Mouse (Mus musculus): ENCODE measurements at regions not wholly inside any gene's neighbourhood (a gene's known extent, or its start where the extent isn't known, plus 50 kb on each side); places are given as distances from the start of the nearest gene placed in this dataset.

DNA sequence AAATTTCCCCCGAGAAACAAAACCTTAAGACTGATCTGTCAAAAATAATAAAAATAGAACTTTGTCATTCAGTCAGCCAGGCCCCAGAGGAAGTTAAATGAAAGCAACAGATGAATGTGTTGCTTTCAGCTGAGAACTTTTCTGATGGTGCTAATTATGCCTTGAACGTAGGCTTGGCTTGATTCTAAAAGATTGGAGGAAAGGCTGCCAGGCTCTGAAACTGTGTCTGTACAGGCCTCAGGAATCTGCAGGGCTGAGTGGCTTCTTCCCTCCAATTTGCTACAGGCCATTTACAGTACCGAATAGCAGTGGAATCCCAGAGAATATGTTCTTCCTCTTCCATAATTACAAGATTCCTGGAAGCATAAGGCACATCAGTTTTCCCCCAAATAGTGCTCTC is 1103.2 kb upstream of the Crim1 start:
- Histone ChIP-seq H3K36me3 (ENCODE audit: poor library complexity, severe bottlenecking) (no peaks in the 10 kb centered on the region), H3K27ac (no peak overlapping the region), H3K4me3 (no peak overlapping the region), H3K9me3 (replicated peaks) (no peaks in the 10 kb centered on the region), H3K27me3 (no peaks in the 10 kb centered on the region), H3K9ac (no peak overlapping the region), H3K4me1 (no peaks in the 10 kb centered on the region), H3K4me2 (no peak overlapping the region)
- 37% methylated on average over 3 of the region's 3 CpGs for WGBS
- peak; percentile 50; the same call in 1 of the 2 replicates for ATAC-seq

DNA sequence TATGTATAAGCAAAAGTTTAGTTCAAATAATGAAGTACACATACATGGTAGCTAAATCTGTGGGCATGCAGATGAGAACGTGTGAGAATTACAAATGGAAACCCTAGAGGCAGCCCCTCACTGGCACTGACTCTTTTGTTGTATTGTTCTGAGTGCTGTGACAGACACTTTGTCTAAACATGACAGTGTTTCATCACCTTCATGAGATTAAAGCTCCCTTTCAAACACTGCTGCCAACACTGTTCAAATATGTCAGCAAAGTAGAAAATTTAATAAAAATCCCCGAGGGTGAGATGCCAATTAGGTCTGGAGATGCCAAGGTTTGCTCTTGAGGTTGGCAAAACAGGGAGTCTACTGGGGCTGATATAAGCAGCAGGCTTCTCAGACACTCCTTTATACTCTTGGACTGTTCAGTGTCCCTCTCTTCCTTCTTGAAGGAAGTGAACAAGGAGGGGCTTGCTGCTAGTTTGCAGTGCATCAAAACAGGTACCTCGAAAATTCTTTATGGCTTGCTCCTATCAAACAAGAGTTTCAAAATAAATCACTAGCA is 1100.9 kb upstream of the Crim1 start:
- no peaks in the 10 kb centered on the region for H3K4me1 ChIP-seq
- H3K27ac ChIP-seq, result no peak overlapping the region
- no peaks in the 10 kb centered on the region for H3K36me3 ChIP-seq (ENCODE audit: poor library complexity, severe bottlenecking)
- peak; percentile 75 for ATAC-seq
- H3K4me2 ChIP-seq, result no peak overlapping the region
- no peaks in the 10 kb centered on the region for H3K27me3 ChIP-seq
- WGBS, result 33% methylated on average over 3 of the region's 3 CpGs
- H3K4me3 ChIP-seq, result no peak overlapping the region
- no peak overlapping the region for H3K9ac ChIP-seq
- H3K9me3 ChIP-seq (replicated peaks), result no peaks in the 10 kb centered on the region

DNA sequence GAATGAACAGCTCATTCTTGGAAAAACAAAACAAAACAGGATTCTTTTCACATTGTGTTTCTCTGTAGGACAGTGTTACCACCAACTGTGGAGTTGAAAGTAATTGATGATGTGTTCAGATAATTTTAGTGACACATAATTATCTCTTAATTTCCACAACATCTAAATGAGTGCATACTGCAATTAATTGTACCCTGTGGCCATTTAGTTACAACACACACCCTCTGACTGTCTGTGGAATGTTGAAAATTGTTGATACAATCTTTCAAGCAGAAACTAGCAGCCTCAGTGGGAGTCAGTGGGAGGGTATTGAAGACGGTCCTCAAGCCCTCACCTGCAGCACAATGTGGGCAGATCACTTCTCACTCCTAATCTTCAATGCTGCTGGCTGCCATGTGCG is 1084.1 kb upstream of the Crim1 start:
- no peak overlapping the region for H3K9ac ChIP-seq
- no peak overlapping the region for H3K27ac ChIP-seq
- no peaks in the 10 kb centered on the region for H3K36me3 ChIP-seq (ENCODE audit: poor library complexity, severe bottlenecking)
- H3K4me1 ChIP-seq, result no peaks in the 10 kb centered on the region
- 39% methylated on average over 2 of the region's 2 CpGs for WGBS
- H3K9me3 ChIP-seq (replicated peaks), result no peaks in the 10 kb centered on the region
- H3K4me3 ChIP-seq, result no peak overlapping the region
- H3K4me2 ChIP-seq, result no peak overlapping the region
- no peaks in the 10 kb centered on the region for H3K27me3 ChIP-seq
- ATAC-seq, result no peak

DNA sequence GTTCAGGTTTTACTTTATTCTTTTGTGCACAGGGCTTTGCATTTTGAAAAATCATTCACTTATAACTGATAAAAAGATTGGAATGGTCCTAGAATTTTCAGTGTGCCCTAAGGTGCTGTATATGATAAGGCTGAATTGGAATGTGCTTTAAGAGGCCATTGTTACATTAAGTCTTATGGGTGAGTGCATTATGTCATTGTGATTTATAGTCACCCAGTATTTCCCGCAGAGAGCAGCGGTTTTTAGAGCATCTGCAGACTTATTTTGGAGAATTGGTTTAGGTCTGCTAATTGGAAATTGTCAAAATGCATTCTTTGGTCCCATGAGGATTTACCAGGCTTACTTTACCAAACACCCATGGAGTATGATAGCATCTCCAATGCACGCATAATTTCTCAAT is 1083.1 kb upstream of the Crim1 start:
- H3K4me2 ChIP-seq, result no peak overlapping the region
- no peaks in the 10 kb centered on the region for H3K9me3 ChIP-seq (replicated peaks)
- no peak for ATAC-seq
- no peak overlapping the region for H3K9ac ChIP-seq
- no peak overlapping the region for H3K27ac ChIP-seq
- H3K27me3 ChIP-seq, result no peaks in the 10 kb centered on the region
- no peaks in the 10 kb centered on the region for H3K36me3 ChIP-seq (ENCODE audit: poor library complexity, severe bottlenecking)
- no peaks in the 10 kb centered on the region for H3K4me1 ChIP-seq
- WGBS, result 89% methylated on average over 3 of the region's 3 CpGs
- no peak overlapping the region for H3K4me3 ChIP-seq

DNA sequence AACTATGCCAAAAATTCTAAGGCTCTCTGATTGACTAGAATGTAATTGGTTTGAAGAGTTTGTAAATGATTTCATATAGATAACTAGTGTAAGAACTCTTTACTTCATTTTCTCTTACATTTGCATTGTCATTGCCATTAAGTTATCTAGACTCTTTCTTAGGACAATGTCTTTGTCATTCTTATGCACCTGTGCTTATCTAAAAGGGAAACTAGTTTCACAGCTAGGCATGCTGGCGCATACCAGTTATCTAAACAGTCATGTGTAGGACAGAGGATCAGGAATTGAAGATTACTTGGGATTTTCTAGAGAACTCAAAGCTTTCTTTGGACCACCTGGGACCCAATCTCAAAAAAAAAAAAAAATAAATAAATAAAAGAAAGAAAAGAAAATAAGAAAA is 1081.6 kb upstream of the Crim1 start:
- no peaks in the 10 kb centered on the region for H3K9me3 ChIP-seq (replicated peaks)
- no peak overlapping the region for H3K9ac ChIP-seq
- H3K4me1 ChIP-seq, result no peaks in the 10 kb centered on the region
- no peak overlapping the region for H3K27ac ChIP-seq
- no peaks in the 10 kb centered on the region for H3K36me3 ChIP-seq (ENCODE audit: poor library complexity, severe bottlenecking)
- no peak overlapping the region for H3K4me3 ChIP-seq
- WGBS, result 93% methylated on average over 1 of the region's 1 CpGs
- no peak overlapping the region for H3K4me2 ChIP-seq
- H3K27me3 ChIP-seq, result no peaks in the 10 kb centered on the region
- ATAC-seq, result no peak

DNA sequence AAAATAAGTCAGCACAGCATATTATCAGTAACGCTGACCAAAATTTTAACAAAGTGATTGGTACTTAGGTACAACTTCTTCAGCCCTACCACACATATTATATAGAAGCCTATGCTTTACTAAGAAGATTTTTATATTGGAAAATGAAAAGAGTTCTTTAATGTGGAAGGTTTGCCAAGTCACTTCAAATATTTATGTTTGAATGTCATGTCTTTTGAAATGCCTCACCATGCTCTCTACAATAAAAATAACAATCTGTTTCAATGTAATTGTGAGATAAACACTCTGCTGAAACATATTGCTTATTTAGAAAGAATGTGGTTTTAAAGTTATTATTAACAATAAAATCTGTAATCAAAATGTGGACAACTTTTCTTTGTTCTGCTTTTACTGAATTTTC is 1073.0 kb upstream of the Crim1 start:
- Histone ChIP-seq H3K27ac (no peak overlapping the region), H3K36me3 (ENCODE audit: poor library complexity, severe bottlenecking) (no peaks in the 10 kb centered on the region), H3K9me3 (replicated peaks) (no peaks in the 10 kb centered on the region), H3K4me3 (no peak overlapping the region), H3K4me2 (no peak overlapping the region), H3K27me3 (no peaks in the 10 kb centered on the region), H3K4me1 (no peaks in the 10 kb centered on the region), H3K9ac (no peak overlapping the region)
- 100% methylated on average over 1 of the region's 1 CpGs for WGBS
- no peak for ATAC-seq

All from forebrain, embryonic 13.5 days (tissue).